Mouse (Mus musculus) right cerebral cortex, postnatal 14 days (tissue): ENCODE measurements at regions not wholly inside any gene's neighbourhood (a gene's known extent, or its start where the extent isn't known, plus 50 kb on each side); places are given as distances from the start of the nearest gene placed in this dataset.

Source experiments
- DNase-seq: peaks from one replicate; pipeline ENCODE4 v3.0.0; 2022

- no peak for DNase-seq
Measured at GRCm38 (mm10) chr7:75063816-75064215, 245.2 kb downstream of the Sv2b start.

GRCm38 (mm10) chr7:75050231-75050630, 258.8 kb downstream of the Sv2b start:
- DNase-seq, result no peak

- no peak for DNase-seq
Measured at GRCm38 (mm10) chr7:75049751-75050150, 259.3 kb downstream of the Sv2b start.

- DNase-seq, result no peak
Measured at GRCm38 (mm10) chr7:75048822-75049221, 260.2 kb downstream of the Sv2b start.

- no peak for DNase-seq
Measured at GRCm38 (mm10) chr7:75047827-75048226, 261.2 kb downstream of the Sv2b start.

- DNase-seq, result no peak
Measured at GRCm38 (mm10) chr7:75040871-75041270, 268.2 kb downstream of the Sv2b start.

GRCm38 (mm10) chr7:75026191-75026590, 282.9 kb downstream of the Sv2b start:
- no peak for DNase-seq

GRCm38 (mm10) chr7:75021966-75022365, 287.1 kb downstream of the Sv2b start:
- no peak for DNase-seq

GRCm38 (mm10) chr7:75018640-75019039, 290.4 kb downstream of the Sv2b start:
- DNase-seq, result no peak

GRCm38 (mm10) chr7:75008481-75008880, 300.6 kb downstream of the Sv2b start:
- no peak for DNase-seq

- DNase-seq, result peak; percentile 7
Measured at GRCm38 (mm10) chr7:74990198-74990597, 318.9 kb downstream of the Sv2b start.

- DNase-seq, result no peak
Measured at GRCm38 (mm10) chr7:74979479-74979878, 329.6 kb downstream of the Sv2b start.

- no peak for DNase-seq
Measured at GRCm38 (mm10) chr7:74975986-74976385, 333.1 kb downstream of the Sv2b start.

GRCm38 (mm10) chr7:74974448-74974847, 334.6 kb downstream of the Sv2b start:
- no peak for DNase-seq

- no peak for DNase-seq
Measured at GRCm38 (mm10) chr7:74944421-74945098, 364.5 kb downstream of the Sv2b start.

GRCm38 (mm10) chr7:74942917-74943316, 366.1 kb downstream of the Sv2b start:
- no peak for DNase-seq

- DNase-seq, result no peak
Measured at GRCm38 (mm10) chr7:74942146-74942545, 366.9 kb downstream of the Sv2b start.

- DNase-seq, result no peak
Measured at GRCm38 (mm10) chr7:74929142-74929829, 374.7 kb upstream of the Slco3a1 start.

- no peak for DNase-seq
Measured at GRCm38 (mm10) chr7:74928226-74928927, 373.8 kb upstream of the Slco3a1 start.

- DNase-seq, result no peak
Measured at GRCm38 (mm10) chr7:74926729-74927128, 372.1 kb upstream of the Slco3a1 start.

- DNase-seq, result no peak
Measured at GRCm38 (mm10) chr7:74924156-74924555, 369.6 kb upstream of the Slco3a1 start.

- no peak for DNase-seq
Measured at GRCm38 (mm10) chr7:74908311-74908962, 353.9 kb upstream of the Slco3a1 start.

GRCm38 (mm10) chr7:74907391-74907790, 352.8 kb upstream of the Slco3a1 start:
- DNase-seq, result no peak
